Mouse (Mus musculus): Measurements from ENCODE around the gene Barhl2. TPM values are rescaled to one million over a fixed set of nuclear protein-coding genes. Genes with fewer than 3 reads are reported as not detected.

Barhl2 gene
- polyA plus RNA-seq, 1 experiment from 2014 or later, result 7.9 TPM

Other genes starting within 250 kb of the Barhl2 start
- not detected in 2 replicates for gene Gm17304, start 150.9 kb upstream of the Barhl2 start, polyA plus RNA-seq (2014; fragmentation: Nextera tagmentation; extraction: Ambion mirVana)
- gene Zfp644, start 239.1 kb upstream of the Barhl2 start, polyA plus RNA-seq (2014; fragmentation: Nextera tagmentation; extraction: Ambion mirVana), result 70.9 and 86.4 TPM in 2 replicates